Mouse (Mus musculus) right cerebral cortex, postnatal 14 days (tissue): ENCODE data around the gene Slc25a21.

Experiments
- DNase-seq: peaks from one replicate; pipeline ENCODE4 v3.0.0; 2022

Gene Slc25a21

DNA sequence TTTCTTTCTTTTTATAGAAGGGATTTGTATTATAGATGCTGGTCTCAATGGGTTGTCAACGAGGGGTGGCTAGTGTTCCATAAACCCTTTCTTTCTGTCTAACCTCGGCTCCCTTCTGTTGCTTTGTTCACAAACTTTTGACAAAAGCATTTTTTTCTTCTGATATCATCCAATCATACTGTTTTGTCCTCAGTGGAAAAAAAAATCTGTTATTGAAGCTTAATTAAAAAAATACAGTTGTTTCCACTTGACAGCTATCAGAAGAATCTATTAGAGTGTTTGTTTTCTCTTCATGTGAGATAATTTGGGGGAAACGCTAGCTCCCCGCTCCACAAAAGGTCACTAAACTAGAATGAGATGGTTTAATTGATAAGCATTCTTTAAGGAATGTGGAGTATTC lies 469.6 kb downstream of the Slc25a21 start:
- no peak for DNase-seq

DNA sequence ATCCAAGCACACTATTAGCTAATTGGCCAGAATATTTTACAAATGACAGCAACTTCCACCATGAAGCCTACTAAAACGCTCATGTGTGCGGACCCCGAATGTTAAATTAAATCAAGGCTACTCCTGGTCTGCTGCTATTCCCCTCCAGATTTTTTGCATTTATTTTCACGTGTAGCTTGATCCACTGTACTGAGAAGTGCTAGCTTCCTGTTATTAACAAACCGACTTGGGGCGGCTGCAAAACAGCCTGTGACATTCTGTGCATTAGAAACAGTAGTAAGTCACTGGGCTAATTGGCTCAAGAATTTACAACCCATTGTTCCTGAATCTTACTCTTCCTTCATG lies 478.6 kb downstream of the Slc25a21 start:
- DNase-seq = no peak

DNA sequence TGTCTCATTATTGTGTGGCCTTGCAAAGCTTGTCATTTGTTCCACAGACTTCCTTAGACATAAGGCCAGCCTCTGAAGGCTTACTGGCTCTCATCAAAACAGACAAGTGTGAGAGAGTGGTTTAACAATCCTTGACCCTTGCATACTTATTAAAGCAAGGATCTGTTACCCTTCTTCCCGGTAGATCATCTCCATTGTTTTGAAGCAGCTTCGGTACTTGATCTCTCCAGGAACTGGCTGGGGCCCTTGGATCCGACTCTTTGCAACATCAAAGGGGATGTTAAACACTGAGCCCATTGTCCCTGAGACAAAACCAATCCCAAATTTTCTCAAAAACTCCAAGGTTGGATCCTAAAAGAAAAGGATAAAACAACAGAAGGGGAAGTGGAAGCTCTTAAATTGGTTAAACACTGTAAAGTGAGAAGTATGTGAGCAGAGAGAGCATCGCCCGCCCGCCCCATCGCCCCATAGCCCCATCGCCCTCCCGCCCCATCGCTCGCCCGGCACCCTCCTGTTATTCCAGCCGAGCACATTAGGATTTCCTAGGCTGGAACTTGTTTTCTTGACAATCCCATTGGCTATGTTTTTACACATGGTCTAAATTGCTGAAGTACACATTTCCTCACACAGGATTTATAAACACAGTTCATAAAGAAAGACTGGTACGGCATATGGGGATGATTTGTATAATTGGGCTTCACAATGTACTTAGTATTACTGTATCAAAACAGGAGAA lies 479.1 kb downstream of the Slc25a21 start:
- DNase-seq = no peak

GRCm38 (mm10) chr12:56701004-56701403 lies 496.3 kb downstream of the Slc25a21 start:
- no peak for DNase-seq

GRCm38 (mm10) chr12:56699915-56700900 lies 497.1 kb downstream of the Slc25a21 start:
- no peak for DNase-seq

GRCm38 (mm10) chr12:56699351-56699750 lies 497.9 kb downstream of the Slc25a21 start:
- DNase-seq = no peak

- no peak for DNase-seq
These were observed 498.9 kb downstream of the Slc25a21 start for GRCm38 (mm10) chr12:56698191-56698980.

DNA sequence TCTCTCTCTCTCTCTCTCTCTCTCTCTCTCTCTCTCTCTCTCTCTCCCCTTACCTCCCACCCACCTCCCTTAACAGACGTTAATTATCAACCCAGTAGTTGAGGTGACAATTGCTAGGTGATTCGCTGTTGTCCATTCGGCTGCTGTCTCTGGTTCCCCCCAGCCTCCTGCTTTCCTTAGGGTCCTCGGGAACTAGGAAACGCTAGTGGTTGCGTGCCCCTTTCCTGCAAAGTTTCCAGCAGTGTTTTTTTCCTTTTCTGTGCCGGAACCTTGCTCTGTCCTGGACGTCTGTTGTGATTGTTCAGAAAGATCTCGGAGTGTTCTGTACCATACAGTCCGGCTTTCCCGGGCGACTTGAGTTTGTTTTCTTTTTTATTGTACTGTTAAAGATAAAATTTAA lies 499.5 kb downstream of the Slc25a21 start:
- DNase-seq = no peak

DNA sequence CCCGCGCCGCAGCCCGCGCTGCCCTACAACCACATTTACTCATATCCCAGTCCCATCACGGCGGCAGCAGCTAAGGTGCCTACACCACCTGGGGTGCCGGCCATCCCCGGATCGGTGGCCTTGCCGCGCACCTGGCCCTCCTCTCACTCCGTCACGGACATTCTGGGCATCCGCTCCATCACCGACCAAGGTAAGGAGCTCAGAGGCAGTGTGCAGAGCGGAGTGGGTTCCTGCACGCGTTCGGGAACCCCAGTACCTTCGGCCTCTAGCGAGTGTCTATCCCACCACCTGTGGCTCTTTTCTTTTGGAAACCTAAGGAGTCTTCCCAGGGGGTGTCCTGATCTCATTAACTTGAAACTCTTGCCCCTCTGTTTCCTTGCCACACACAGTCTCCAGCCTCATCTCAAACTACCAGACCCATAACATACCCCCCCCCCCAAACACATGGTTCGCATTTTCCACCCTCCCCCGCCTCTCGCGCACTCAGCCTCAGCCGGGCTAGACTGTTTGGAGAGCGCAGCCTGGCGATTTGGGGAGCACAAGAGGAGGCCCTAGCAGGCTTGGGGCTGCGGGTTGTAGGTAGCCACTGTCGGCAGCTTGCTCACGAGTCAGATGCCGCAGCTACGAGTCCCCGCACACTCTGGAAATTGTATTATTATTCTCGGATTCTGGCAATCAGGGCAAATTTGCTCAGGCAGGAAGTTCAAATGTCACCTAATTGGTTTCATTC lies 500.1 kb downstream of the Slc25a21 start:
- DNase-seq = no peak

GRCm38 (mm10) chr12:56696174-56697010 lies 500.9 kb downstream of the Slc25a21 start:
- no peak for DNase-seq

GRCm38 (mm10) chr12:56695358-56696173 lies 501.7 kb downstream of the Slc25a21 start:
- no peak for DNase-seq

DNA sequence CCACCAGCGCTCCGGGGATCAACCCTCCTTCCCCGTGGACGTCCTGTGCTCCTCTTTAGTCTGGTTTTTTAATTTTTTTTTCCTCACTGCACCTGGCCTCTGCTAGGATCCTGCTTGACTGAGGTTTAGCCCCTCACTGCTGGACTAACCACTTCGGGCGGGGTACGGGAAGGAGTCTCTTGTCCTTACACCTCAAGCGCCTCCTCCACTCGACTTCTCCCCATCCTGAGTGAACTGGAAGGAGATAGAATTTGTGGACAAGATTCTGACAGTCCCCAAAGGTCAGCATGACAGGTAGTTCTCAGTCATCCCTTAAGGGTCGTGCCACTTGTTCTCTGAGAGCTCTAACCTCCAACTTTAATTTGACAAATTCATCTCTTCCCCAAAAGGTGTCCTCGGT lies 502.3 kb downstream of the Slc25a21 start:
- DNase-seq = no peak

GRCm38 (mm10) chr12:56694361-56694760 lies 502.9 kb downstream of the Slc25a21 start:
- DNase-seq = no peak

- DNase-seq = no peak
These were observed 503.7 kb downstream of the Slc25a21 start for GRCm38 (mm10) chr12:56693411-56694098.

DNA sequence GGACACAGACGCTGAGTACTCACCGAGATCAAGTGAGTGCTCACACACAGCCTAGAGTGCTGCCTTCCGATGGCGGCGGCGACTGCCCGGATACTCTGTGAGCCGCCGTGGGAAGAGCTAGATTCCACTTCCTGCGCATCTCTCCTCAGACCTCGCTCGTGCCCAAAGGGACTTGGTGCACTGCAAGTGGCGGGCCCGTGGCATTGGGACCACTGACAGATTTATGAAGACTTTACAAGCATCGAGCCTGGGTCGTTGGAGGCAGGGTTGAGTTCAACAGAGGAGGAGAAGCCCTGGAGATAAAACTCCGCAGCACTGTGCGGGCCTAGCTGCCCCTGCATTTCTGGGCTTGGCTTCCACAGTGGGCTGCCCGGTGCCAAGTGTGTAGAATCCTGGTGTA lies 504.7 kb downstream of the Slc25a21 start:
- no peak for DNase-seq

DNA sequence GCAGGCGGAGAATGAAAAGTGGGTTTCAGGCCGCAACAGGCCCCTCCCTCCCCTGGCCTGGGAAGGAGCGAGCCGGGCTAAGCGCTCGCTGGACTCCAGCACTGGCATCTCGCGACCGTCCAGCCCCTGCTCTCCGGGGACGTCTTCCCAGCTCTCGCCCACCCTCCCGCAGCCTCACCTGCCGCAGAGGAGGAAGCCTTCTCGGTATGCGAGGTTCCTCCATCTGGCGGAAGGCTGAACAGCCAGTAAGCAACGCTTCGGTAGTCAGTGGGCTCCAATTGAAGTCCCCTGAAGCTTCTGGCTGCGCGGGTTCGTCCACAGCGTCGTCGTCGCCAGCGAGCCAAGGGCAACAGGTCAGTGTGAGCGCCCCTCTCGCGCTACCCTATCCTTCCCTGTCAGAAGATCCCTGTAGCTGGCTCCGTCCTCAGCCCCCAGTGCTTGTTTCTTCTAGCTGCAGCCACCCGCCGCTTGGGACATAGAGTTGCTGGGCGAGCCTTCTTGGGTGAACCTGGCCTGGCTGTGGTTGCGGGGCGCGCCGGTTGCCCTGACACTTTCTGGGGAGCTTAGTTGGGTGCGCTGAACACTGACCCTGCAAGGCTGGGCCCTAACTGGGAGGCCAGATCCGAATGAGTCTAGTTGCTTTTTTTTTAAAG lies 505.7 kb downstream of the Slc25a21 start, which contains the start of gene Pax9:
Gene Pax9, plus strand, starts transcription at position 341 of the 653 bp plus-strand sequence.
- no peak for DNase-seq

GRCm38 (mm10) chr12:56691001-56691400 lies 506.3 kb downstream of the Slc25a21 start:
- no peak for DNase-seq

- DNase-seq = no peak
These were observed 506.9 kb downstream of the Slc25a21 start for GRCm38 (mm10) chr12:56690366-56690765.

DNA sequence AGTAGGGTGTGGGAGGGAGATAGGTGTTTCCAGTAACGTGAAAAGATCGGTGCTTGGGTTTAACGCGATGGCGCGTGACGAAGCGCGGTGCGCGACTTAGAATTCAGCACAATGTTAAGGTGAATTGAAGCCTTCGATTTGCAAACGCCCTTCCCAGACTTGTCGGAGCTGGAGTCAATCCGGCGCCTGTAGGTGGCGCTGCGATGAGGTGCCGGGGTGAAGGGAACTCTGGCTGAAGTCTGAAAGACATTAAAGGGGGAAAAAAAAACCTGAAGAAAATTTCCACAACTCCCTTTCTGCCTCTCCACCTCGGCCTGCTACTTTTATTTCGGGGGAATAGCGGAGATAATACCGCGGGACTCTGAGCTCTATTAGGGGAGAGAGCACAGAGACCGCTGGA lies 507.5 kb downstream of the Slc25a21 start:
- DNase-seq = no peak
